Mouse (Mus musculus) forebrain, embryonic 10.5 days (tissue): ENCODE measurements around the gene Scarb1. TPM values are rescaled to one million over a fixed set of nuclear protein-coding genes. Genes with fewer than 3 reads are reported as not detected.

Experiments
- DNase-seq: peaks from one replicate; pipeline ENCODE4 v3.0.0-alpha.2; 2017; ENCODE audit warnings: low spot score; ENCODE audit errors: extremely low spot score
- H3K27ac ChIP-seq: fragments of 300-500 bp; sonication (generic); 2 replicates; pipeline ENCODE4 v1.5.1; 2016; ENCODE audit warnings: mild to moderate bottlenecking
- H3K27me3 ChIP-seq: fragments of 300-500 bp; sonication (generic); 2 replicates; pipeline ENCODE4 v1.6.1; 2016; ENCODE audit warnings: mild to moderate bottlenecking; ENCODE audit not compliant: poor library complexity, severe bottlenecking
- H3K36me3 ChIP-seq: fragments of 300-500 bp; sonication (generic); replicated peaks from 2 replicates; pipeline ENCODE4 v1.6.1; 2016; ENCODE audit warnings: mild to moderate bottlenecking, moderate library complexity
- H3K4me1 ChIP-seq: fragments of 300-500 bp; sonication (generic); 2 replicates; pipeline ENCODE4 v1.6.1; 2016
- H3K4me3 ChIP-seq: fragments of 300-500 bp; sonication (generic); 2 replicates; pipeline ENCODE4 v1.5.1; 2016; ENCODE audit warnings: mild to moderate bottlenecking, moderate library complexity
- H3K9me3 ChIP-seq: fragments of 300-500 bp; sonication (generic); 2 replicates; pipeline ENCODE4 v1.6.1; 2016; ENCODE audit warnings: mild to moderate bottlenecking, moderate library complexity
- WGBS: fragments of 180-500 bp; shearing (Covaris S2); methylation state at CpG from one replicate; pipeline ENCODE4 v1.1.7; 2016; 5-methylcytosine and 5-hydroxymethylcytosine counted together
- polyA plus RNA-seq: library from polyadenylated mRNA; unstranded; fragments of >200 nt; fragmentation: Nextera tagmentation; extraction: Ambion mirVana; gene quantifications from 2 replicates; pipeline ENCODE4 v1.2.1, GENCODE M21; 2016

The Scarb1 gene
- polyA plus RNA-seq, 1 experiment from 2014 or later = 51.3 TPM

DNA sequence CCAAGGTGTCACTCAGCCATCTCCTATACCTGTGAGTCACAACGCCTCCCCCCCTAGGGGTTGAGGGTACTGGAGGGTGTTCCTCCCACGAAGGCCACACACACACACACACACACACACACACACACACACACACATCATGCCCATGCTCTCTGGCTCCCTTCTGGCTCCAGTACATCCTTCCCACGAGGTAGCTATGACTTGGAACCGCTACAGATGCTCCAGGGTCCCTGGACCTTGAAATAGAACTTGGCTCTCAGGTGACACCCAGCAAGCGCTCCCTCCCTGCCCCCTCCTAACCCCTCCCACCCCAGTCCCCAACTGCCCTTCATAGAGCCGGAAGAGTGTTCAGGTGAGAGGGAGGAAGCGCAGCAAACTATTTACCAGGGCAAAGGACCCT lies 14.8 kb upstream of the Scarb1 start:
- Histone ChIP-seq H3K27me3 (no peaks in the 10 kb centered on the region), H3K9me3 (peaks cover 8% of the 10 kb centered on the region; the same call in 1 of the 2 replicates), H3K36me3 (no peaks in the 10 kb centered on the region), H3K4me1 (peaks cover 20% of the 10 kb centered on the region), H3K27ac (no peak overlapping the region), H3K4me3 (no peak overlapping the region)
- no peak for DNase-seq
- 62% methylated on average over 7 of the region's 7 CpGs for WGBS

GRCm38 (mm10) chr5:125354885-125355492 lies 14.1 kb upstream of the Scarb1 start:
- Histone ChIP-seq H3K36me3 (no peaks in the 10 kb centered on the region), H3K27ac (0 out of 2 replicates have a peak overlapping the region, but pooled peaks have one; percentile 44), H3K4me3 (no peak overlapping the region), H3K27me3 (no peaks in the 10 kb centered on the region), H3K9me3 (peaks cover 8% of the 10 kb centered on the region; the same call in 1 of the 2 replicates), H3K4me1 (peaks cover 17% of the 10 kb centered on the region)
- 64% methylated on average over 7 of the region's 7 CpGs for WGBS
- DNase-seq = no peak

DNA sequence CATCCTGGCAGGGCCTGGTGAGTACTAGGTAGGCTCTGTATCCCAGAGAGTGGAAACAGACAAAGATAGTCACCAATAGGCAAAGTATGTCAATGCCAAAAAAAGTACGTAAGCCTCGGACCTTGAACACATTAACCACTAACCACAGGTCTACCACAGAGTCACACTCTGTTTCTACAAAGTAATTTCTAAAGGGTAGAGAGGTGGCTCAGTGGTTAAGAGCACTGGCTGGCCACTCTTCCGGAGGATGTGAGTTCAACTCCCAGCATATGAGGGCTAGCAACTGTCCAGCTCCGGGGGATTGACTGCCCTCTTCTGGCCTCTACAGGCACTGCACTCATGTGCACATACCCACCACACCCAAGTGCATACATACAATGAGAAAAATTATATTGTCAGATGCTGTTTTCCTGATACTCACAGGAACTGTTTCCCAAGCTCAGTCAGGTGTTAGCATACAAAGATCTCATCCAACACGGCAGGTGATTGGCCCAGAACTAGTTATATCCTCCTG lies 11.9 kb upstream of the Scarb1 start:
- no peak for DNase-seq
- 95% methylated on average over 5 of the region's 5 CpGs for WGBS
- H3K4me3 ChIP-seq = no peak overlapping the region
- no peak overlapping the region for H3K27ac ChIP-seq
- H3K4me1 ChIP-seq = peaks cover 20% of the 10 kb centered on the region
- no peaks in the 10 kb centered on the region for H3K27me3 ChIP-seq
- H3K9me3 ChIP-seq = peaks cover 8% of the 10 kb centered on the region; the same call in 1 of the 2 replicates
- H3K36me3 ChIP-seq = no peaks in the 10 kb centered on the region

DNA sequence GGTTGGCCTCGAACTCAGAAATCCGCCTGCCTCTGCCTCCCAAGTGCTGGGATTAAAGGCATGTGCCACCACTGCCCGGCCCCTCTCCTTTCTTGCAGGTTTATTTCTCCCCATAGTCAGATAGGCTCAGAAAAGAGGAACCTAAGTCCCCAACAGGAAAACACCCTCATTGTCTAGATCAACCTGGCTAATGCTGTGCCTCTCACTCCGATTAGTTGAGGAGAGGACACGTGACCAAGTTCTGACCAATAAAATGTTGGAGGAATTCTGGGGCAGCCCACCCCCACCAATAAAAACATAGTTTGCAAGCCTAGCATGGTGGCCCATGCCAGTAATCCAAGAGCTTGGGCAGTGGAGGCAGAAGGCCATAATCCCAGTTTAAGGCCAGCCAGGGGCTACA lies 11.0 kb upstream of the Scarb1 start:
- Histone ChIP-seq H3K27ac (no peak overlapping the region), H3K4me3 (no peak overlapping the region), H3K9me3 (peaks cover 8% of the 10 kb centered on the region; the same call in 1 of the 2 replicates), H3K36me3 (no peaks in the 10 kb centered on the region), H3K27me3 (no peaks in the 10 kb centered on the region), H3K4me1 (peaks cover 20% of the 10 kb centered on the region)
- 90% methylated on average over 5 of the region's 5 CpGs for WGBS
- no peak for DNase-seq

DNA sequence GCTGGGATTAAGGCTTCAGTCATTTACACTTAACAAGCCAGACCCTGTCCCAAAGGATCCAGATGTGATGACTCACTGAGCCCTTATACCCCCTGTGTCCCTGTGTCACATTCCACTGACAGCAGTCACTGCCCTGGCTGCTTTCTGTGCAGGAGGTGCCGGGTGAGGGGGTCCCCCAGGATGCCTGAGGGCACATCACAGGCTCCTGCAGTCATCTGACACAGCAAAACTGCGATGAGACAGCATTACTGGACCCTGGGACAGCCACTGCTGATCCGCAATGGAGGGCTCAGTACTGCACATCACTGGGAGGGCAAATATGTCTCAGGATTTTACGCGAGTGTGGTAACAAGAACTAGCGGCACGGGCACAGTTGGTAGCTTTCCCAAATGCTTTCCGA lies 10.2 kb upstream of the Scarb1 start:
- H3K4me1 ChIP-seq = peaks cover 20% of the 10 kb centered on the region
- H3K27ac ChIP-seq = no peak overlapping the region
- no peak overlapping the region for H3K4me3 ChIP-seq
- peaks cover 8% of the 10 kb centered on the region; the same call in 1 of the 2 replicates for H3K9me3 ChIP-seq
- DNase-seq = no peak
- H3K36me3 ChIP-seq = no peaks in the 10 kb centered on the region
- no peaks in the 10 kb centered on the region for H3K27me3 ChIP-seq
- WGBS = 84% methylated on average over 8 of the region's 8 CpGs

DNA sequence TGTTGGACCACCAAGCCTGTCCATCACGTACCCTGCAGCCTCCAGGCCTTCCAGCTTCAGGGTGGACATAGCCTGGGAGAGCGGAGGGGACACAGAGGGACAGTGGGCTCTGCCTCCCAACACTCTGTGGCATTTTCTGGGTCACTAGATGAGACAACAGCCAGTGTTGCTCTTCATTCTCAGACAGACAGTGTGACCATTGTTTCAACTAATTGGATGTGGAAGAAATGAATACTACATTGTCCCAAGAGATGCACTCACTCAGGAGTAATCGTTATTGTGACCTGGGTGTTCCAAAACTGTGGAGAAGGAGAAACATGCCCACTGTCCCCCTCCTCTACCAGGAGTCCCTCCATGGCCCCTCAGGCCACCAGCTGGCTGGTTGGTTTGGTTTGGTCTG lies 8.5 kb upstream of the Scarb1 start:
- H3K27ac ChIP-seq = no peak overlapping the region
- no peaks in the 10 kb centered on the region for H3K36me3 ChIP-seq
- no peak for DNase-seq
- no peak overlapping the region for H3K4me3 ChIP-seq
- peaks cover 8% of the 10 kb centered on the region; the same call in 1 of the 2 replicates for H3K9me3 ChIP-seq
- no peaks in the 10 kb centered on the region for H3K27me3 ChIP-seq
- peaks cover 9% of the 10 kb centered on the region for H3K4me1 ChIP-seq
- WGBS = 72% methylated on average over 3 of the region's 3 CpGs

GRCm38 (mm10) chr5:125348487-125348886 lies 7.6 kb upstream of the Scarb1 start:
- WGBS = 39% methylated on average over 8 of the region's 8 CpGs
- Histone ChIP-seq H3K27me3 (no peaks in the 10 kb centered on the region), H3K27ac (no peak overlapping the region), H3K36me3 (no peaks in the 10 kb centered on the region), H3K9me3 (peaks cover 8% of the 10 kb centered on the region; the same call in 1 of the 2 replicates), H3K4me3 (no peak overlapping the region), H3K4me1 (peaks cover 9% of the 10 kb centered on the region)
- peak; percentile 47 for DNase-seq

DNA sequence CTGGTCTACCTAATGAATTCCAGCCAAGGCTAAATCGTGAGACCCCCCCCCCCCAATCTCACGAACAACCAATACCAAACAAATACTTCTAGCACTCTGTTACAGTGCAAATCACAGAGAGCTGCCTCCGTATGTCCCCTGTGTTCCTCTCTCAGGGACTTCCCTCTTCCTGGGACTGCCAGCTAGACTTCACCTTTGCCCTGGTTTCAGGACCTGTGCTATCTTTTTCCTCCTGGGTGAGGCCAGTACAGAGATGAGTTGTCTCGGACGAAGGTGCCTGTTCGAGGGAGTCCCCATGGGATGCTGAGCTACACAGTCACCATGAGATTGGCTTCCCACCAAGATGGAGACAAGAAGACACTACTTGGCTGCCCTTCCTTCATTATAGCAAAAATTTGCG lies 7.2 kb upstream of the Scarb1 start:
- WGBS = 78% methylated on average over 7 of the region's 7 CpGs

GRCm38 (mm10) chr5:125344296-125344695 lies 3.4 kb upstream of the Scarb1 start:
- no peak for DNase-seq
- no peak overlapping the region for H3K4me3 ChIP-seq
- H3K9me3 ChIP-seq = no peaks in the 10 kb centered on the region
- WGBS = 93% methylated on average over 6 of the region's 6 CpGs
- H3K27me3 ChIP-seq = no peaks in the 10 kb centered on the region
- H3K4me1 ChIP-seq = peaks cover 27% of the 10 kb centered on the region
- H3K36me3 ChIP-seq = no peaks in the 10 kb centered on the region
- H3K27ac ChIP-seq = no peak overlapping the region

More for the DNA sequence above, 7.2 kb upstream of the Scarb1 start:
- Histone ChIP-seq H3K4me1 (peaks cover 11% of the 10 kb centered on the region), H3K9me3 (peaks cover 4% of the 10 kb centered on the region; the same call in 1 of the 2 replicates), H3K27me3 (no peaks in the 10 kb centered on the region), H3K4me3 (no peak overlapping the region), H3K36me3 (no peaks in the 10 kb centered on the region), H3K27ac (no peak overlapping the region)
- no peak for DNase-seq

GRCm38 (mm10) chr5:125341459-125342090 lies 681 bp upstream of the Scarb1 start:
- Histone ChIP-seq H3K4me3 (peak overlapping the region; percentile 94), H3K27ac (peak overlapping the region; percentile 90)
- WGBS = 54% methylated on average over 14 of the region's 14 CpGs

DNA sequence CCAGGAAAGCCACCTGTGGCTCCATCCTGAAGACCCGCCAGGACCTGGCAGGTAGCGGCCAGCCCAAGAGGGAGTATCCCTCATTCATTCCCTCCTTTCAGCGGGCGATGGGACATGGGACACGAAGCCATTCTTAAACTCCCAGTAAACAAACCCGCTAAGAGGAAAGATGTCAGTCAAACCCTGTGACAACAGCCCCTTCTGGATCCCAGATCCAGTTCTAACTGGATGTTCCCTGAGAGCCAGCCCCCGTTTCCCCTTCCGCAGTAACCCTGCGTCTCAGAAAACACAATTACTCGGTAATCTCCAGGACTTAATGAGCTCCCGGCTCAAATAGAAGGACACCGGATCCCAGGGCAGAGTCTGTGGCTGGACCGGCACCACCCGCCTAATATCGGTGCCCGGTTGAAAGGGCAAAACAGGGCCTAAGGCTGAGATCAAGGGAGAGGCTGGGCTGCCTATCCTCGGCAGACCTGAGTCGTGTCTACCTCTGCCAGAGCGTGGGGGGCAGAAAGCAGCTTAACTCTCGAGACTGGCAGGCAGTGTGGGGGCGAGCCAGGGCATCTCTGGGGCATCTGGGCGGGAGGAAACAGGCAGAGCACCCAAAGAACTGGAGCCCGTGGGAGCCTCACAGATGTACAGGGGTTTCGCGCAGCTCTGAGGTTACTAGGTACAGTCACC lies 903 bp downstream of the Scarb1 start:
- 1% methylated on average over 25 of the region's 25 CpGs for WGBS
- Histone ChIP-seq H3K4me3 (peak overlapping the region; percentile 94), H3K27me3 (no peaks in the 10 kb centered on the region), H3K36me3 (peaks cover 13% of the 10 kb centered on the region), H3K4me1 (peaks cover 48% of the 10 kb centered on the region), H3K9me3 (no peaks in the 10 kb centered on the region), H3K27ac (peak overlapping the region; percentile 90)
- DNase-seq = peak; percentile 55

More at GRCm38 (mm10) chr5:125341459-125342090, 681 bp upstream of the Scarb1 start:
- H3K27me3 ChIP-seq = no peaks in the 10 kb centered on the region
- peak; percentile 22 for DNase-seq
- peaks cover 48% of the 10 kb centered on the region for H3K4me1 ChIP-seq
- no peaks in the 10 kb centered on the region for H3K9me3 ChIP-seq
- peaks cover 3% of the 10 kb centered on the region for H3K36me3 ChIP-seq

- H3K27me3 ChIP-seq = no peaks in the 10 kb centered on the region
- H3K4me1 ChIP-seq = peaks cover 48% of the 10 kb centered on the region
- peak overlapping the region; percentile 94 for H3K4me3 ChIP-seq
- peak; percentile 53 for DNase-seq
- peaks cover 17% of the 10 kb centered on the region for H3K36me3 ChIP-seq
- peak overlapping the region; percentile 90 for H3K27ac ChIP-seq
- 2% methylated on average over 18 of the region's 18 CpGs for WGBS
- no peaks in the 10 kb centered on the region for H3K9me3 ChIP-seq
These were observed 1.7 kb downstream of the Scarb1 start for GRCm38 (mm10) chr5:125339108-125339751.
